Mouse (Mus musculus): ENCODE data around the gene Dgkq. TPM values are rescaled to one million over a fixed set of nuclear protein-coding genes. Genes with fewer than 3 reads are reported as not detected.

Gene Dgkq
- polyA plus RNA-seq, 1 experiment from 2014 or later: 11.6 TPM

GRCm38 (mm10) chr5:108677605-108678295, 8.3 kb upstream of the Dgkq start:
- Histone ChIP-seq H3K36me3 (ENCODE audit: control insufficient read depth, insufficient read depth, low read length) (no peaks in the 10 kb centered on the region), H3K9ac (ENCODE audit: low read length) (peak overlapping the region; percentile 60), H3K4me1 (ENCODE audit: control insufficient read depth, insufficient read depth, low read length) (peaks cover 2% of the 10 kb centered on the region; the same call in 1 of the 2 replicates), H3K4me3 (ENCODE audit: low read depth, low read length) (peak overlapping the region; percentile 27), H3K4me2 (ENCODE audit: low read depth) (peak overlapping the region; percentile 46), H3K27me3 (ENCODE audit: control insufficient read depth, insufficient read depth, low read length) (no peaks in the 10 kb centered on the region), H3K27ac (ENCODE audit: low read depth, low read length) (peak overlapping the region; percentile 63), H3K9me3 (ENCODE audit: control insufficient read depth, low read length) (no peaks in the 10 kb centered on the region)
- 3% methylated on average over 24 of the region's 25 CpGs for WGBS
- ATAC-seq (ENCODE audit: insufficient read depth, low FRiP score, low TSS enrichment): peak; percentile 87
- peak; percentile 86 for DNase-seq (ENCODE audit: low spot score)

GRCm38 (mm10) chr5:108676772-108677498, 7.5 kb upstream of the Dgkq start:
- peak overlapping the region; percentile 46 for H3K4me2 ChIP-seq (ENCODE audit: low read depth)
- H3K27ac ChIP-seq (ENCODE audit: low read depth, low read length): peak overlapping the region; percentile 63; the same call in 1 of the 2 replicates
- no peaks in the 10 kb centered on the region for H3K9me3 ChIP-seq (ENCODE audit: control insufficient read depth, low read length)
- H3K4me1 ChIP-seq (ENCODE audit: control insufficient read depth, insufficient read depth, low read length): peaks cover 2% of the 10 kb centered on the region; the same call in 1 of the 2 replicates
- peak overlapping the region; percentile 27; the same call in 1 of the 2 replicates for H3K4me3 ChIP-seq (ENCODE audit: low read depth, low read length)
- peak overlapping the region; percentile 60 for H3K9ac ChIP-seq (ENCODE audit: low read length)
- ATAC-seq (ENCODE audit: insufficient read depth, low FRiP score, low TSS enrichment) (peak; percentile 39; the same call in 1 of the 2 replicates), DNase-seq (ENCODE audit: low spot score) (peak; percentile 36)
- WGBS: 16% methylated on average over 5 of the region's 5 CpGs
- H3K27me3 ChIP-seq (ENCODE audit: control insufficient read depth, insufficient read depth, low read length): no peaks in the 10 kb centered on the region
- no peaks in the 10 kb centered on the region for H3K36me3 ChIP-seq (ENCODE audit: control insufficient read depth, insufficient read depth, low read length)

- no peak within 1 kb of the TSS for H3K9ac ChIP-seq (ENCODE audit: low read length)
- H3K27me3 ChIP-seq (ENCODE audit: control insufficient read depth, insufficient read depth, low read length): no peaks in the 10 kb centered on the region
- peaks cover 2% of the 10 kb centered on the region; the same call in 1 of the 2 replicates for H3K4me1 ChIP-seq (ENCODE audit: control insufficient read depth, insufficient read depth, low read length)
- H3K9me3 ChIP-seq (ENCODE audit: control insufficient read depth, low read length): no peaks in the 10 kb centered on the region
- DNase-seq (ENCODE audit: low spot score) (no peak), ATAC-seq (ENCODE audit: insufficient read depth, low FRiP score, low TSS enrichment) (no peak)
- no peak within 1 kb of the TSS for H3K4me2 ChIP-seq (ENCODE audit: low read depth)
- H3K27ac ChIP-seq (ENCODE audit: low read depth, low read length): no peak within 1 kb of the TSS
- no peaks in the 10 kb centered on the region; the same call in 1 of the 2 replicates for H3K36me3 ChIP-seq (ENCODE audit: control insufficient read depth, insufficient read depth, low read length)
- 86% methylated on average over 9 of the region's 9 CpGs for WGBS
- no peak within 1 kb of the TSS for H3K4me3 ChIP-seq (ENCODE audit: low read depth, low read length)
Measured at GRCm38 (mm10) chr5:108675251-108675816, 5.9 kb upstream of the Dgkq start, which contains the start of gene Slc26a1. TSS of gene Slc26a1 (minus strand) at chr5:108675569.

GRCm38 (mm10) chr5:108674624-108675023, 5.2 kb upstream of the Dgkq start:
- WGBS: 77% methylated on average over 2 of the region's 2 CpGs
- Histone ChIP-seq H3K9ac (ENCODE audit: low read length) (no peak overlapping the region), H3K36me3 (ENCODE audit: control insufficient read depth, insufficient read depth, low read length) (no peaks in the 10 kb centered on the region; the same call in 1 of the 2 replicates), H3K4me1 (ENCODE audit: control insufficient read depth, insufficient read depth, low read length) (peaks cover 2% of the 10 kb centered on the region; the same call in 1 of the 2 replicates), H3K27me3 (ENCODE audit: control insufficient read depth, insufficient read depth, low read length) (no peaks in the 10 kb centered on the region), H3K9me3 (ENCODE audit: control insufficient read depth, low read length) (no peaks in the 10 kb centered on the region), H3K4me2 (ENCODE audit: low read depth) (no peak overlapping the region), H3K27ac (ENCODE audit: low read depth, low read length) (no peak overlapping the region), H3K4me3 (ENCODE audit: low read depth, low read length) (no peak overlapping the region)
- DNase-seq (ENCODE audit: low spot score) (no peak), ATAC-seq (ENCODE audit: insufficient read depth, low FRiP score, low TSS enrichment) (no peak)

- Histone ChIP-seq H3K9me3 (ENCODE audit: control insufficient read depth, low read length) (no peaks in the 10 kb centered on the region), H3K36me3 (ENCODE audit: control insufficient read depth, insufficient read depth, low read length) (no peaks in the 10 kb centered on the region; the same call in 1 of the 2 replicates), H3K4me2 (ENCODE audit: low read depth) (no peak overlapping the region), H3K4me3 (ENCODE audit: low read depth, low read length) (no peak overlapping the region), H3K9ac (ENCODE audit: low read length) (no peak overlapping the region), H3K4me1 (ENCODE audit: control insufficient read depth, insufficient read depth, low read length) (peaks cover 4% of the 10 kb centered on the region; the same call in 1 of the 2 replicates), H3K27ac (ENCODE audit: low read depth, low read length) (no peak overlapping the region), H3K27me3 (ENCODE audit: control insufficient read depth, insufficient read depth, low read length) (no peaks in the 10 kb centered on the region)
- ATAC-seq (ENCODE audit: insufficient read depth, low FRiP score, low TSS enrichment): no peak
- no peak for DNase-seq (ENCODE audit: low spot score)
- 94% methylated on average over 12 of the region's 12 CpGs for WGBS
Measured at GRCm38 (mm10) chr5:108671757-108672156, 2.3 kb upstream of the Dgkq start.

GRCm38 (mm10) chr5:108670785-108671184, 1.3 kb upstream of the Dgkq start:
- 0 out of 2 replicates have a peak, but pooled peaks cover 2% of the 10 kb centered on the region for H3K4me1 ChIP-seq (ENCODE audit: control insufficient read depth, insufficient read depth, low read length)
- ATAC-seq (ENCODE audit: insufficient read depth, low FRiP score, low TSS enrichment): 0 out of 2 replicates have a peak, but pooled peaks have one; percentile 29

GRCm38 (mm10) chr5:108669986-108670385, 514 bp upstream of the Dgkq start:
- no peak; the same call in 1 of the 2 replicates for ATAC-seq (ENCODE audit: insufficient read depth, low FRiP score, low TSS enrichment)
- DNase-seq (ENCODE audit: low spot score): no peak
- no peak overlapping the region; the same call in 1 of the 2 replicates for H3K9ac ChIP-seq (ENCODE audit: low read length)
- 0 out of 2 replicates have a peak, but pooled peaks cover 2% of the 10 kb centered on the region for H3K4me1 ChIP-seq (ENCODE audit: control insufficient read depth, insufficient read depth, low read length)
- H3K4me3 ChIP-seq (ENCODE audit: low read depth, low read length): no peak overlapping the region
- no peaks in the 10 kb centered on the region for H3K27me3 ChIP-seq (ENCODE audit: control insufficient read depth, insufficient read depth, low read length)
- no peaks in the 10 kb centered on the region for H3K9me3 ChIP-seq (ENCODE audit: control insufficient read depth, low read length)
- no peaks in the 10 kb centered on the region; the same call in 1 of the 2 replicates for H3K36me3 ChIP-seq (ENCODE audit: control insufficient read depth, insufficient read depth, low read length)
- H3K4me2 ChIP-seq (ENCODE audit: low read depth): peak overlapping the region; percentile 59; the same call in 1 of the 2 replicates
- whole genome bisulfite sequencing: 79% methylated on average over 9 of the region's 9 CpGs
- no peak overlapping the region for H3K27ac ChIP-seq (ENCODE audit: low read depth, low read length)

More at GRCm38 (mm10) chr5:108670785-108671184, 1.3 kb upstream of the Dgkq start:
- Histone ChIP-seq H3K4me3 (ENCODE audit: low read depth, low read length) (no peak overlapping the region), H3K4me2 (ENCODE audit: low read depth) (no peak overlapping the region), H3K27me3 (ENCODE audit: control insufficient read depth, insufficient read depth, low read length) (no peaks in the 10 kb centered on the region), H3K9me3 (ENCODE audit: control insufficient read depth, low read length) (no peaks in the 10 kb centered on the region), H3K9ac (ENCODE audit: low read length) (no peak overlapping the region), H3K36me3 (ENCODE audit: control insufficient read depth, insufficient read depth, low read length) (no peaks in the 10 kb centered on the region; the same call in 1 of the 2 replicates), H3K27ac (ENCODE audit: low read depth, low read length) (no peak overlapping the region)
- DNase-seq (ENCODE audit: low spot score): peak; percentile 44

- Histone ChIP-seq H3K9me3 (ENCODE audit: control insufficient read depth, low read length) (no peaks in the 10 kb centered on the region), H3K4me2 (ENCODE audit: low read depth) (peak overlapping the region; percentile 59), H3K36me3 (ENCODE audit: control insufficient read depth, insufficient read depth, low read length) (no peaks in the 10 kb centered on the region; the same call in 1 of the 2 replicates), H3K9ac (ENCODE audit: low read length) (peak overlapping the region; percentile 67), H3K4me3 (ENCODE audit: low read depth, low read length) (peak overlapping the region; percentile 51), H3K27ac (ENCODE audit: low read depth, low read length) (peak overlapping the region; percentile 53; the same call in 1 of the 2 replicates), H3K4me1 (ENCODE audit: control insufficient read depth, insufficient read depth, low read length) (0 out of 2 replicates have a peak, but pooled peaks cover 2% of the 10 kb centered on the region), H3K27me3 (ENCODE audit: control insufficient read depth, insufficient read depth, low read length) (no peaks in the 10 kb centered on the region)
- WGBS: 19% methylated on average over 3 of the region's 3 CpGs
- no peak for DNase-seq (ENCODE audit: low spot score)
- no peak for ATAC-seq (ENCODE audit: insufficient read depth, low FRiP score, low TSS enrichment)
Measured at GRCm38 (mm10) chr5:108668387-108668932, 1.0 kb downstream of the Dgkq start.
